Mouse (Mus musculus): ENCODE results near the gene Susd6. TPM values are rescaled to one million over a fixed set of nuclear protein-coding genes. Genes with fewer than 3 reads are reported as not detected.

Susd6 gene
- polyA plus RNA-seq, 1 experiment from 2014 or later, result 13.8 TPM

- Histone ChIP-seq H3K27me3 (no peaks in the 10 kb centered on the region), H3K4me1 (no peaks in the 10 kb centered on the region), H3K36me3 (ENCODE audit: poor library complexity, severe bottlenecking) (no peaks in the 10 kb centered on the region), H3K9ac (no peak overlapping the region), H3K9me3 (replicated peaks) (no peaks in the 10 kb centered on the region), H3K27ac (no peak overlapping the region), H3K4me3 (no peak overlapping the region), H3K4me2 (no peak overlapping the region)
- 88% methylated on average over 3 of the region's 3 CpGs for WGBS
- ATAC-seq, result no peak
Measured at GRCm38 (mm10) chr12:80928881-80929280, 138.6 kb downstream of the Susd6 start.

DNA sequence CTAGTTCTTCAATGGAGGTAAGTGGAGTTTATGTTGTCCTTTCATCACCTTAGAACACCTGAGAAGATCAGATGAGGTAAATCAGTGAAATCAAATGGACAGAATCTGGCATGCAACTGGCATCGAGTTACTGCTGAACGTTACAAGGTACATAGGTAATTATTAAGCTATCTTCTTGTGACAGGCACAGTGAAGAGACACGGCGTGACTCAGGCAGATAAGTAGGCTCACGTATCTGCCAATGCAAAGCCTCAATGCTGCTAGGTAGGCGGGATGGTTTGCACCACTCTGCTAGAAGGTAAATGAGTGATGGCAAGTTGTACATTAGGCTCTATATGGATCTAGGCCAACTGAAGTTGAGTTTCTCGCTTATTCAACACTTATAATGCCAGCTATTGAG lies 139.8 kb downstream of the Susd6 start:
- H3K9ac ChIP-seq, result no peak overlapping the region
- H3K27ac ChIP-seq, result no peak overlapping the region
- H3K4me3 ChIP-seq, result no peak overlapping the region
- no peaks in the 10 kb centered on the region for H3K4me1 ChIP-seq
- no peak overlapping the region for H3K4me2 ChIP-seq
- no peaks in the 10 kb centered on the region for H3K36me3 ChIP-seq (ENCODE audit: poor library complexity, severe bottlenecking)
- WGBS, result 89% methylated on average over 7 of the region's 7 CpGs
- no peaks in the 10 kb centered on the region for H3K27me3 ChIP-seq
- H3K9me3 ChIP-seq (replicated peaks), result no peaks in the 10 kb centered on the region
- ATAC-seq, result no peak

Other genes starting within 250 kb of the Susd6 start
- 20.2 and 23.8 TPM in 2 replicates for gene Slc39a9, start 146.6 kb upstream of the Susd6 start, polyA plus RNA-seq (2015; fragmentation: Nextera tagmentation; extraction: Ambion mirVana)
- 434 and 477 TPM in 2 replicates for gene Erh, start 146.2 kb upstream of the Susd6 start, polyA plus RNA-seq (2015; fragmentation: Nextera tagmentation; extraction: Ambion mirVana)
- 0.43 and 0.74 TPM in 2 replicates for gene Plekhd1, start 97.9 kb upstream of the Susd6 start, polyA plus RNA-seq (2015; fragmentation: Nextera tagmentation; extraction: Ambion mirVana)
- 4.6 and 4.7 TPM in 2 replicates for gene Ccdc177, start 29.8 kb upstream of the Susd6 start, polyA plus RNA-seq (2015; fragmentation: Nextera tagmentation; extraction: Ambion mirVana)
- 528 and 549 TPM in 2 replicates for gene Srsf5, start 155.0 kb downstream of the Susd6 start, polyA plus RNA-seq (2015; fragmentation: Nextera tagmentation; extraction: Ambion mirVana)
- 0.54 and 0.62 TPM in 2 replicates for gene Slc10a1, start 178.2 kb downstream of the Susd6 start, polyA plus RNA-seq (2015; fragmentation: Nextera tagmentation; extraction: Ambion mirVana)
- gene Smoc1, start 236.3 kb downstream of the Susd6 start, polyA plus RNA-seq (2015; fragmentation: Nextera tagmentation; extraction: Ambion mirVana), result 6.4 and 7.3 TPM in 2 replicates